Mouse (Mus musculus) kidney, embryonic 14.5 days (tissue): ENCODE results near the gene Gm26620. TPM values are rescaled to one million over a fixed set of nuclear protein-coding genes. Genes with fewer than 3 reads are reported as not detected.

Experiments used
- ATAC-seq: fragments of 200-750 bp; cut with Nextera tagmentation; 2 replicates; pipeline ENCODE4 v1.8.0; 2017; ENCODE audit warnings: moderate number of reproducible peaks, mild to moderate bottlenecking, moderate TSS enrichment, moderate library complexity; ENCODE audit not compliant: low FRiP score, low TSS enrichment
- H3K27ac ChIP-seq: fragments of 300-500 bp; sonication (generic); 2 replicates; pipeline ENCODE4 v1.5.1; 2014; ENCODE audit warnings: low read depth, mild to moderate bottlenecking, low read length, moderate library complexity, mixed read lengths
- H3K27me3 ChIP-seq: fragments of 300-500 bp; sonication (generic); 2 replicates; pipeline ENCODE4 v1.6.1; 2014; ENCODE audit warnings: mild to moderate bottlenecking, low read length; ENCODE audit not compliant: control insufficient read depth, insufficient read depth
- H3K36me3 ChIP-seq: fragments of 300-500 bp; sonication (generic); 2 replicates; pipeline ENCODE4 v1.6.1; 2014; ENCODE audit warnings: low read length, mixed read lengths; ENCODE audit not compliant: control insufficient read depth, insufficient read depth
- H3K4me1 ChIP-seq: fragments of 300-500 bp; sonication (generic); 2 replicates; pipeline ENCODE4 v1.6.1; 2014; ENCODE audit warnings: low read length, mixed read lengths; ENCODE audit not compliant: control insufficient read depth, insufficient read depth
- H3K4me2 ChIP-seq: fragments of 300-500 bp; sonication (generic); replicated peaks from 2 replicates; pipeline ENCODE4 v1.6.1; 2014; ENCODE audit warnings: low read depth, mild to moderate bottlenecking, low read length
- H3K4me3 ChIP-seq: fragments of 300-500 bp; sonication (generic); 2 replicates; pipeline ENCODE4 v1.5.1; 2014; ENCODE audit warnings: mild to moderate bottlenecking, low read length
- H3K9ac ChIP-seq: fragments of 300-500 bp; sonication (generic); 2 replicates; pipeline ENCODE4 v1.6.1; 2014; ENCODE audit warnings: low read depth, mild to moderate bottlenecking, low read length, moderate library complexity
- H3K9me3 ChIP-seq: fragments of 300-500 bp; sonication (generic); 2 replicates; pipeline ENCODE4 v1.6.1; 2016; ENCODE audit warnings: low read length; ENCODE audit not compliant: control insufficient read depth
- WGBS: fragments of 180-500 bp; shearing (Covaris S2); extraction: QIAGEN DNeasy Blood & Tissue Kit; methylation state at CpG from one replicate; pipeline ENCODE4 v1.1.7; 2014; 5-methylcytosine and 5-hydroxymethylcytosine counted together
- polyA plus RNA-seq: library from polyadenylated mRNA; unstranded; fragments of >200 nt; fragmentation: Nextera tagmentation; extraction: Ambion mirVana; gene quantifications from 2 replicates; pipeline ENCODE4 v1.2.1, GENCODE M21; 2014

The Gm26620 gene
- polyA plus RNA-seq, 1 experiment from 2014 or later: not detected

- Histone ChIP-seq H3K9me3 (no peaks in the 10 kb centered on the region), H3K4me3 (no peak overlapping the region), H3K9ac (no peak overlapping the region), H3K4me1 (no peaks in the 10 kb centered on the region), H3K4me2 (no peak overlapping the region), H3K36me3 (no peaks in the 10 kb centered on the region), H3K27me3 (no peaks in the 10 kb centered on the region), H3K27ac (no peak overlapping the region)
- 34% methylated on average over 2 of the region's 2 CpGs for WGBS
- no peak for ATAC-seq
These were observed 49.5 kb downstream of the Gm26620 start for GRCm38 (mm10) chr1:170934383-170934782.

Other genes with a start within 250 kb of the Gm26620 start
- 4.2 and 6.0 TPM in 2 replicates for gene Olfml2b, start 240.5 kb upstream of the Gm26620 start, polyA plus RNA-seq
- gene Atf6, start 17.3 kb upstream of the Gm26620 start, polyA plus RNA-seq: 6.7 and 11.6 TPM in 2 replicates
- gene Dusp12, start 475 bp downstream of the Gm26620 start, polyA plus RNA-seq: 36.9 and 41.7 TPM in 2 replicates
- gene Fcrlb, start 27.9 kb downstream of the Gm26620 start, polyA plus RNA-seq: not detected in 2 replicates
- not detected in 2 replicates for gene Fcrla, start 42.5 kb downstream of the Gm26620 start, polyA plus RNA-seq
- gene Fcgr2b, start 91.5 kb downstream of the Gm26620 start, polyA plus RNA-seq: 1.3 and 1.4 TPM in 2 replicates
- gene Fcgr4, start 133.9 kb downstream of the Gm26620 start, polyA plus RNA-seq: 0.97 and 1.0 TPM in 2 replicates
- gene Fcgr3, start 179.9 kb downstream of the Gm26620 start, polyA plus RNA-seq: 7.0 and 7.9 TPM in 2 replicates
- 2.9 and 3.8 TPM in 2 replicates for gene Cfap126, start 228.9 kb downstream of the Gm26620 start, polyA plus RNA-seq